Mouse (Mus musculus): ENCODE measurements around the gene Tmem59l.

The Tmem59l gene

GRCm38 (mm10) chr8:70460606-70461005 lies 26.6 kb downstream of the Tmem59l start:
- WGBS: 45% methylated on average over 9 of the region's 9 CpGs

- WGBS: 77% methylated on average over 5 of the region's 5 CpGs
Measured at GRCm38 (mm10) chr8:70460199-70460598, 27.0 kb downstream of the Tmem59l start.

- WGBS: 94% methylated on average over 2 of the region's 2 CpGs
Measured at GRCm38 (mm10) chr8:70459636-70460035, 27.5 kb downstream of the Tmem59l start.

GRCm38 (mm10) chr8:70458462-70458861 lies 28.7 kb downstream of the Tmem59l start:
- 77% methylated on average over 3 of the region's 3 CpGs for WGBS

- 92% methylated on average over 6 of the region's 6 CpGs for WGBS
Measured at GRCm38 (mm10) chr8:70457882-70458281, 29.3 kb downstream of the Tmem59l start.

- WGBS: 85% methylated on average over 1 of the region's 1 CpGs
Measured at GRCm38 (mm10) chr8:70456996-70457395, 30.2 kb downstream of the Tmem59l start.

- 46% methylated on average over 5 of the region's 5 CpGs for WGBS
Measured at GRCm38 (mm10) chr8:70453852-70454251, 33.3 kb downstream of the Tmem59l start.

GRCm38 (mm10) chr8:70452196-70452966 lies 34.8 kb downstream of the Tmem59l start:
- 73% methylated on average over 52 of the region's 52 CpGs for WGBS

- 57% methylated on average over 19 of the region's 19 CpGs for WGBS
Measured at GRCm38 (mm10) chr8:70447639-70448420, 39.3 kb downstream of the Tmem59l start.

- WGBS: 35% methylated on average over 1 of the region's 1 CpGs
Measured at GRCm38 (mm10) chr8:70445988-70446387, 41.2 kb downstream of the Tmem59l start.

- WGBS: 84% methylated on average over 4 of the region's 4 CpGs
Measured at GRCm38 (mm10) chr8:70443326-70443725, 43.8 kb downstream of the Tmem59l start.

- WGBS: 79% methylated on average over 3 of the region's 3 CpGs
Measured at GRCm38 (mm10) chr8:70441565-70441964, 45.6 kb downstream of the Tmem59l start.

- WGBS: 49% methylated on average over 3 of the region's 3 CpGs
Measured at GRCm38 (mm10) chr8:70440246-70440645, 46.9 kb downstream of the Tmem59l start.

GRCm38 (mm10) chr8:70439848-70440179 lies 47.3 kb downstream of the Tmem59l start:
- 3% methylated on average over 7 of the region's 7 CpGs for WGBS

GRCm38 (mm10) chr8:70439055-70439847 lies 47.9 kb downstream of the Tmem59l start, which contains the start of gene Crtc1:
TSS of gene Crtc1 (minus strand) at chr8:70439579.
- under 1% methylated on average over 67 of the region's 70 CpGs for whole genome bisulfite sequencing

GRCm38 (mm10) chr8:70438423-70438822 lies 48.7 kb downstream of the Tmem59l start:
- 81% methylated on average over 2 of the region's 2 CpGs for WGBS

GRCm38 (mm10) chr8:70435156-70435555 lies 52.0 kb downstream of the Tmem59l start:
- 87% methylated on average over 5 of the region's 5 CpGs for WGBS
